Mouse (Mus musculus): ENCODE data around the gene Pon1.

DNA sequence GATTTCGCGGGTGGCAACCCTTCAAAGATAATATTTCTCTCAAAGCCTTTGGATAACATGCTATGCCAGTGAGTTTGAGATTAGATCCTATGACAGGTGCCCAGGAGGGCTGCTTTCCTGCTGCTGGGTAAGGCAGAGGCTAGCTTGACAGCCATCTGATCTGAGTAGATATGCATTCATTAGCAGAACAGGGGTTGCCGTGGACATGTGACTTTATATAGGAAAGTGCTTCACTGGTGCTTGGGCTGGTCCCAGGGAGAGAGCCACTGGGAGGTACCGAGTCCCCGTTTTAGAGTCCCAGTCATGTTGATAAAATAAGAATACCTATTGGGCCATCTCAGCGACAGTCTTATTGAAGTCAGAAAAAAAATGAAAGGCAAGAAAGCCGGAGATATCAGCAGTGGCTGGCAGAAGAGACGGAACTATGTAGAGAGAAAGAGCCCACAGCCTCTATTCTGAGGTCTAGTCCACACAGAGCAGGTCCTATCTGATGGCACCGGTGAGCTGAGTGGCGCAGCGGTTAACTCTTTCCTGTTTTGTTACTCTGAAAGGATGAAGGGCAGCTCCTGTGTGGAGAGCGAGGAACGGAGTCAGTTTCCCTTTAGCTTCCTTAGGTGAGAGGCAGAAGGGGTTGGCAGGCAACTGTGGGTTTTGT is 46.1 kb downstream of the Pon1 start:
- no peak for TF ChIP-seq CTCF (IDR thresholded peaks at IDR 0.05)
- TF ChIP-seq EP300 (IDR thresholded peaks at IDR 0.05; ENCODE audit: insufficient read depth, low read depth, low read length), result no peak

All from heart, adult 2 months (tissue).